Mouse (Mus musculus) ES-Bruce4 (cell line): ENCODE measurements around the gene Dusp27. TPM values are rescaled to one million over a fixed set of nuclear protein-coding genes. Genes with fewer than 3 reads are reported as not detected.

Experiments used
- H3K27ac ChIP-seq: 2 replicates; pipeline ENCODE4 v1.5.1; 2012; ENCODE audit warnings: low read length, inconsistent platforms; ENCODE audit not compliant: insufficient read depth
- H3K27me3 ChIP-seq: 2 replicates; pipeline ENCODE4 v1.6.1; 2012; ENCODE audit warnings: mild to moderate bottlenecking, low read length, inconsistent platforms; ENCODE audit not compliant: control insufficient read depth, poor library complexity, insufficient read depth, severe bottlenecking
- H3K36me3 ChIP-seq: 2 replicates; pipeline ENCODE4 v1.6.1; 2012; ENCODE audit warnings: inconsistent platforms, mild to moderate bottlenecking, low read length, moderate library complexity; ENCODE audit not compliant: control insufficient read depth, poor library complexity, insufficient read depth, severe bottlenecking
- H3K4me1 ChIP-seq: one replicate; pipeline ENCODE4 v1.8.1; 2011; ENCODE audit warnings: low read length; ENCODE audit not compliant: control insufficient read depth, insufficient read depth
- H3K4me3 ChIP-seq: 2 replicates; pipeline ENCODE4 v1.5.1; 2011; ENCODE audit warnings: low read depth, mild to moderate bottlenecking, low read length
- H3K9ac ChIP-seq: 2 replicates; pipeline ENCODE4 v1.6.1; 2012; ENCODE audit warnings: low read depth, mild to moderate bottlenecking, inconsistent platforms; ENCODE audit not compliant: poor library complexity, severe bottlenecking
- H3K9me3 ChIP-seq: replicated peaks from 2 replicates; pipeline ENCODE4 v1.6.1; 2012; ENCODE audit warnings: mild to moderate bottlenecking, low read length, inconsistent platforms; ENCODE audit not compliant: control insufficient read depth, poor library complexity, insufficient read depth, severe bottlenecking
- CTCF ChIP-seq: IDR thresholded peaks from one replicate; pipeline ENCODE4 v1.8.1; 2011; ENCODE audit warnings: low read depth, low read length
- EP300 ChIP-seq: IDR thresholded peaks from 2 replicates; pipeline ENCODE4 v1.6.1; 2011; ENCODE audit warnings: low read depth, low read length; ENCODE audit not compliant: insufficient read depth
- POLR2A ChIP-seq: IDR thresholded peaks from one replicate; pipeline ENCODE4 v1.8.1; 2011; ENCODE audit warnings: low read length; ENCODE audit not compliant: insufficient read depth
- polyA plus RNA-seq: library from polyadenylated mRNA; stranded (reverse); fragments of >200 nt; gene quantifications from 2 replicates; pipeline ENCODE4 v1.2.4, GENCODE M21; 2011; ENCODE audit warnings: low read depth; ENCODE audit not compliant: missing spikeins, insufficient read depth, insufficient read length

The Dusp27 gene
- polyA plus RNA-seq, 1 experiment: 3.9 TPM

- peaks cover 4% of the 10 kb centered on the region for H3K9me3 ChIP-seq
- H3K4me3 ChIP-seq: peak within 1 kb of the TSS; percentile 75
- H3K27ac ChIP-seq: peak within 1 kb of the TSS; percentile 98
- peaks cover 3% of the 10 kb centered on the region for H3K4me1 ChIP-seq
- H3K36me3 ChIP-seq: no peaks in the 10 kb centered on the region
- H3K27me3 ChIP-seq: no peaks in the 10 kb centered on the region
- no peak for TF ChIP-seq CTCF
- peak; percentile 33 for TF ChIP-seq POLR2A
- peak within 1 kb of the TSS; percentile 30 for H3K9ac ChIP-seq
Measured at GRCm38 (mm10) chr1:166130224-166130860, 2.6 kb upstream of the Dusp27 start, which contains the start of gene Gpa33. TSS of gene Gpa33 (plus strand) at chr1:166130238.

DNA sequence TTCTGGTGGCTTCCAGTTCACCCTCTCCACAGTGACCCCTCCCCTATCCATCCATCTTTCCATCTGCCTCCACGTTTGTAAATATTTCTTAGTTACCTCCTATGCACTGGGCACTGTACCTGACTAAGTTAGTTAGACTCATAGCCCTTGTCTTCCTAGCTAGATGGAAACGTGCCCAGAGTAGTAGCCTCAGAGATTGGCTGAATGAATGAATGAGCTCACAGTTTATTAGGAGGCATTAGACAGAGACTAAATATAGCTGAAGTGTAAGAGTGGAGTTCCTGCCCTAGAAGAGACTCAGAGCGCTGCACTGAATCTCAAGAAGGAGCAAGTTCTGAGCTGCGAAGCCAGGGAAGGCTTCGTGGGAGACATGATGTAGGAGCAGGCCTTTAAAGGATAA is 829 bp upstream of the Dusp27 start:
- H3K36me3 ChIP-seq: no peaks in the 10 kb centered on the region
- no peaks in the 10 kb centered on the region for H3K27me3 ChIP-seq
- peaks cover 4% of the 10 kb centered on the region for H3K9me3 ChIP-seq
- TF ChIP-seq EP300 (no peak), POLR2A (no peak), CTCF (no peak)
- peaks cover 3% of the 10 kb centered on the region for H3K4me1 ChIP-seq
- H3K4me3 ChIP-seq: no peak overlapping the region
- no peak overlapping the region for H3K9ac ChIP-seq
- H3K27ac ChIP-seq: peak overlapping the region; percentile 98

GRCm38 (mm10) chr1:166126795-166127194 is 927 bp downstream of the Dusp27 start:
- Histone ChIP-seq H3K9ac (peak overlapping the region; percentile 81), H3K36me3 (peaks cover 3% of the 10 kb centered on the region; the same call in 1 of the 2 replicates), H3K27me3 (no peaks in the 10 kb centered on the region), H3K4me1 (no peaks in the 10 kb centered on the region), H3K9me3 (peaks cover 11% of the 10 kb centered on the region), H3K4me3 (peak overlapping the region; percentile 63), H3K27ac (peak overlapping the region; percentile 98)
- TF ChIP-seq EP300 (peak; percentile 83), POLR2A (no peak)

DNA sequence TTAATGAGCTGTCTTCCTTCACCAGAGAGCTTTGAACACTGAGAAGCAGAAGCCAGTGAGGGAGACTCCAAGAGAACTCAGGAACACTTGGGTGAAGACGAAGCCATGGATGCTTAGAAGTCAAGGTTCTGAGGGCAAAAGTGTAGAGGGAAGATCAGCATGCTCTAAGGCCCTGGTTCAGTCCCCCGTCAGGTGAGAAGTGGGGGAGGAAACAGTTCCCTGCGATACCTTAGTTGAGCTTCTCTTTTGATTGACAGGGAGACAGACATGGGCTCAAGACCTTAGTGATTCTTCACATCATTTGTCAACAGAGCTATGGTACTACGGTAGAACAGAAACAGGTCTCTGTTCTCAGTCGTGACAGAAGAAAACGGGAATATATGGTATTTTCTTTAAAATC is 1.4 kb downstream of the Dusp27 start:
- H3K27me3 ChIP-seq: no peaks in the 10 kb centered on the region
- H3K4me3 ChIP-seq: 0 out of 2 replicates have a peak overlapping the region, but pooled peaks have one; percentile 6
- H3K9ac ChIP-seq: peak overlapping the region; percentile 81
- peaks cover 5% of the 10 kb centered on the region; the same call in 1 of the 2 replicates for H3K36me3 ChIP-seq
- peak overlapping the region; percentile 98 for H3K27ac ChIP-seq
- no peaks in the 10 kb centered on the region for H3K4me1 ChIP-seq
- TF ChIP-seq EP300: no peak
- TF ChIP-seq CTCF: no peak
- no peak for TF ChIP-seq POLR2A
- peaks cover 16% of the 10 kb centered on the region for H3K9me3 ChIP-seq

- H3K9me3 ChIP-seq: peaks cover 25% of the 10 kb centered on the region
- TF ChIP-seq POLR2A (no peak), CTCF (no peak), EP300 (peak; percentile 86)
- H3K9ac ChIP-seq: peak overlapping the region; percentile 75
- peaks cover 5% of the 10 kb centered on the region; the same call in 1 of the 2 replicates for H3K36me3 ChIP-seq
- H3K27me3 ChIP-seq: no peaks in the 10 kb centered on the region
- no peaks in the 10 kb centered on the region for H3K4me1 ChIP-seq
- no peak overlapping the region for H3K4me3 ChIP-seq
- peak overlapping the region; percentile 100 for H3K27ac ChIP-seq
Measured at GRCm38 (mm10) chr1:166124932-166125593, 2.7 kb downstream of the Dusp27 start.

- Histone ChIP-seq H3K9me3 (peaks cover 31% of the 10 kb centered on the region), H3K27ac (peak overlapping the region; percentile 95), H3K9ac (peak overlapping the region; percentile 64), H3K4me1 (no peaks in the 10 kb centered on the region), H3K36me3 (peaks cover 5% of the 10 kb centered on the region; the same call in 1 of the 2 replicates), H3K4me3 (no peak overlapping the region), H3K27me3 (no peaks in the 10 kb centered on the region)
- TF ChIP-seq EP300: no peak
- no peak for TF ChIP-seq POLR2A
- TF ChIP-seq CTCF: no peak
Measured at GRCm38 (mm10) chr1:166123751-166124150, 4.0 kb downstream of the Dusp27 start.
